In genomic region chr4:54646033-54646432, GRCm38 (mm10) we compare ENCODE assay signal across 20 mouse cellular contexts.
A peak's percentile ranks its signal among the peaks of the same experiment; 100 is the strongest.
DNase-seq lines count a peak whose midpoint lies in the region; ATAC-seq and TF ChIP-seq lines count a peak whose summit lies in the region.
"Had no signal": no experiment of that assay in that cellular context is flagged by ENCODE, and none has a peak within 500 bp of the region (broad histone marks: within the 10 kb centered on the region; RNA-seq: fewer than 3 reads in every experiment).

No protein-coding gene starts in this region.

- no peaks in the 10 kb centered on the region for H3K27me3 ChIP-seq in neural tube, embryonic 13.5 days
- H3K27me3 ChIP-seq in hindbrain, embryonic 15.5 days: no peaks in the 10 kb centered on the region
- H3K27me3 ChIP-seq: heart, embryonic 12.5 days; lung, embryonic 15.5 days; Patski had no signal

- no peak overlapping the region for H3K4me2 ChIP-seq in neural tube, embryonic 13.5 days
- H3K4me2 ChIP-seq in hindbrain, embryonic 15.5 days: no peak overlapping the region
- H3K4me2 ChIP-seq: liver, embryonic 11.5 days; lung, embryonic 15.5 days had no signal

- intact Hi-C loops in gastrocnemius, adult 2 months (cut with DNase I): no loop called here

- H3K9ac ChIP-seq in neural tube, embryonic 13.5 days: no peak overlapping the region
- no peak overlapping the region for H3K9ac ChIP-seq in hindbrain, embryonic 15.5 days
- H3K9ac ChIP-seq: heart, embryonic 12.5 days; lung, embryonic 15.5 days had no signal

- WGBS in neural tube, embryonic 13.5 days: 76% methylated on average over 11 of the region's 11 CpGs
- 71% methylated on average over 11 of the region's 11 CpGs for WGBS in hindbrain, embryonic 15.5 days

- peak; percentile 6 for DNase-seq in heart, adult 11 months
- DNase-seq in heart, adult 9 months (ENCODE audit: low spot score in 2 of 2): no peak
- no peak for DNase-seq in neural tube, embryonic 10.5 days (ENCODE audit: extremely low spot score, low spot score)
- DNase-seq in gastrocnemius, adult 2 months: no peak
- no peak for DNase-seq in embryo, embryonic 10.5 days (ENCODE audit: low spot score)
- DNase-seq: cerebellum, adult 9-11 months; gastrocnemius, postnatal 36 days; heart, postnatal 4 days; thymus, adult 18-20 months had no signal

- H3K36me3 ChIP-seq in neural tube, embryonic 13.5 days: no peaks in the 10 kb centered on the region
- H3K36me3 ChIP-seq in hindbrain, embryonic 15.5 days: no peaks in the 10 kb centered on the region
- H3K36me3 ChIP-seq: heart, embryonic 12.5 days; limb, embryonic 10.5 days; lung, embryonic 15.5 days had no signal

- peaks cover 7% of the 10 kb centered on the region; the same call in 1 of the 2 replicates for H3K4me1 ChIP-seq in neural tube, embryonic 13.5 days (replicated peaks)
- peaks cover 8% of the 10 kb centered on the region; the same call in 1 of the 2 replicates for H3K4me1 ChIP-seq in hindbrain, embryonic 15.5 days (replicated peaks)
- H3K4me1 ChIP-seq: limb, embryonic 10.5 days had no signal

- no peak for TF ChIP-seq CTCF in gastrocnemius, adult 2 months (IDR thresholded peaks at IDR 0.05)

- ATAC-seq in neural tube, embryonic 13.5 days (ENCODE audit: low read depth): no peak
- ATAC-seq in hindbrain, embryonic 15.5 days (ENCODE audit: low FRiP score, low read depth): no peak
- ATAC-seq: activated CD4-positive, CD25-positive, alpha-beta regulatory T cell, adult 4 months; intestine, postnatal 0 days; Patski had no signal

- H3K9me3 ChIP-seq in neural tube, embryonic 13.5 days: no peaks in the 10 kb centered on the region
- H3K9me3 ChIP-seq in hindbrain, embryonic 15.5 days: no peaks in the 10 kb centered on the region
- H3K9me3 ChIP-seq: limb, embryonic 10.5 days; lung, embryonic 15.5 days had no signal

- H3K4me3 ChIP-seq in neural tube, embryonic 13.5 days: no peak overlapping the region
- no peak overlapping the region for H3K4me3 ChIP-seq in hindbrain, embryonic 15.5 days
- no peak overlapping the region for H3K4me3 ChIP-seq in gastrocnemius, adult 2 months
- H3K4me3 ChIP-seq: heart, embryonic 12.5 days; left cerebral cortex, adult 2 months; limb, embryonic 10.5 days; lung, embryonic 15.5 days had no signal

- H3K27ac ChIP-seq in neural tube, embryonic 13.5 days (replicated peaks): peak overlapping the region; percentile 39; the same call in 1 of the 2 replicates
- H3K27ac ChIP-seq in hindbrain, embryonic 15.5 days (replicated peaks): peak overlapping the region; percentile 31; the same call in 1 of the 2 replicates
- no peak overlapping the region for H3K27ac ChIP-seq in gastrocnemius, adult 2 months
- H3K27ac ChIP-seq: kidney, postnatal 0 days; left cerebral cortex, adult 2 months; limb, embryonic 10.5 days; lung, embryonic 15.5 days had no signal
